Comparison of ENCODE assay signal across 8 mouse cellular contexts in genomic region chr7:119010854-119011529, GRCm38 (mm10). TPM values are rescaled to one million over a fixed set of nuclear protein-coding genes. Genes with fewer than 3 reads are reported as not detected.
A peak's percentile ranks its signal among the peaks of the same experiment; 100 is the strongest.
DNase-seq lines count a peak whose midpoint lies in the region; ATAC-seq and TF ChIP-seq lines count a peak whose summit lies in the region.

No protein-coding gene starts in this region.

- no peak overlapping the region for H3K4me3 ChIP-seq in intestine, embryonic 14.5 days (ENCODE audit: low read depth, low read length)
- no peak overlapping the region for H3K4me3 ChIP-seq in intestine, embryonic 16.5 days (ENCODE audit: low read length)
- H3K4me3 ChIP-seq in embryonic fibroblast, embryonic 13.5 days (ENCODE audit: insufficient read depth, low read length): no peak overlapping the region
- H3K4me3 ChIP-seq in hindbrain, embryonic 13.5 days: no peak overlapping the region
- no peak overlapping the region for H3K4me3 ChIP-seq in midbrain, embryonic 15.5 days

- 0 out of 2 replicates have a peak, but pooled peaks have one; percentile 11 for ATAC-seq in intestine, embryonic 14.5 days (replicated peaks; ENCODE audit: low FRiP score, low TSS enrichment, low read depth)
- no peak for ATAC-seq in intestine, embryonic 16.5 days
- ATAC-seq in hindbrain, embryonic 13.5 days (ENCODE audit: low FRiP score): peak; percentile 53
- ATAC-seq in midbrain, embryonic 15.5 days (replicated peaks): peak; percentile 75

- H3K9me3 ChIP-seq in intestine, embryonic 14.5 days (ENCODE audit: control insufficient read depth, low read length): no peaks in the 10 kb centered on the region
- no peaks in the 10 kb centered on the region for H3K9me3 ChIP-seq in intestine, embryonic 16.5 days (ENCODE audit: control insufficient read depth, low read length)
- H3K9me3 ChIP-seq in hindbrain, embryonic 13.5 days: no peaks in the 10 kb centered on the region
- no peaks in the 10 kb centered on the region for H3K9me3 ChIP-seq in midbrain, embryonic 15.5 days

- no peaks in the 10 kb centered on the region for H3K27me3 ChIP-seq in intestine, embryonic 14.5 days (replicated peaks; ENCODE audit: control insufficient read depth, insufficient read depth, low read length)
- no peaks in the 10 kb centered on the region for H3K27me3 ChIP-seq in intestine, embryonic 16.5 days (replicated peaks; ENCODE audit: control insufficient read depth, insufficient read depth, low read length)
- 0 out of 2 replicates have a peak, but pooled peaks cover under 1% of the 10 kb centered on the region for H3K27me3 ChIP-seq in hindbrain, embryonic 13.5 days
- no peaks in the 10 kb centered on the region for H3K27me3 ChIP-seq in midbrain, embryonic 15.5 days (replicated peaks)

- H3K4me1 ChIP-seq in intestine, embryonic 14.5 days (replicated peaks; ENCODE audit: control insufficient read depth, insufficient read depth, low read length): no peaks in the 10 kb centered on the region
- H3K4me1 ChIP-seq in intestine, embryonic 16.5 days (ENCODE audit: control insufficient read depth, insufficient read depth, low read length): no peaks in the 10 kb centered on the region
- no peaks in the 10 kb centered on the region for H3K4me1 ChIP-seq in embryonic fibroblast, embryonic 13.5 days (ENCODE audit: control insufficient read depth, insufficient read depth, low read length)
- no peaks in the 10 kb centered on the region for H3K4me1 ChIP-seq in hindbrain, embryonic 13.5 days (replicated peaks)
- no peaks in the 10 kb centered on the region for H3K4me1 ChIP-seq in midbrain, embryonic 15.5 days

- H3K36me3 ChIP-seq in intestine, embryonic 14.5 days (ENCODE audit: control insufficient read depth, insufficient read depth, low read length): no peaks in the 10 kb centered on the region
- no peaks in the 10 kb centered on the region for H3K36me3 ChIP-seq in intestine, embryonic 16.5 days (ENCODE audit: control insufficient read depth, insufficient read depth, low read length)
- no peaks in the 10 kb centered on the region for H3K36me3 ChIP-seq in hindbrain, embryonic 13.5 days
- no peaks in the 10 kb centered on the region for H3K36me3 ChIP-seq in midbrain, embryonic 15.5 days (replicated peaks)

- peak; percentile 89 for DNase-seq in intestine, embryonic 14.5 days (ENCODE audit: low spot score)
- DNase-seq in adrenal gland, postnatal 36 days: peak; percentile 74 to 79
- DNase-seq in layer of hippocampus, postnatal 36 days: peak; percentile 78 to 80
- DNase-seq in testis, postnatal 14 days (ENCODE audit: low spot score): peak; percentile 29

- TF ChIP-seq CTCF in embryonic fibroblast, embryonic 13.5 days (IDR thresholded peaks at IDR 0.05; ENCODE audit: borderline replicate concordance, insufficient read depth, low read length): 0 out of 2 replicates have a peak, but pooled peaks have one; percentile 28

- no peak overlapping the region for H3K27ac ChIP-seq in intestine, embryonic 14.5 days (ENCODE audit: low read depth)
- H3K27ac ChIP-seq in intestine, embryonic 16.5 days (ENCODE audit: low read length): no peak overlapping the region
- no peak overlapping the region for H3K27ac ChIP-seq in embryonic fibroblast, embryonic 13.5 days (ENCODE audit: insufficient read depth, low read length)
- H3K27ac ChIP-seq in hindbrain, embryonic 13.5 days: no peak overlapping the region
- H3K27ac ChIP-seq in midbrain, embryonic 15.5 days: no peak overlapping the region

- TF ChIP-seq POLR2A in embryonic fibroblast, embryonic 13.5 days (IDR thresholded peaks at IDR 0.05; ENCODE audit: low read depth, low read length): no peak

- 18% methylated on average over 5 of the region's 5 CpGs for WGBS in intestine, embryonic 14.5 days
- 19% methylated on average over 5 of the region's 5 CpGs for WGBS in intestine, embryonic 16.5 days
- WGBS in hindbrain, embryonic 13.5 days: 25% methylated on average over 5 of the region's 5 CpGs
- WGBS in midbrain, embryonic 15.5 days: 18% methylated on average over 5 of the region's 5 CpGs

- no peak overlapping the region for H3K4me2 ChIP-seq in intestine, embryonic 14.5 days (ENCODE audit: low read length)
- no peak overlapping the region for H3K4me2 ChIP-seq in intestine, embryonic 16.5 days (ENCODE audit: low read depth, low read length)
- H3K4me2 ChIP-seq in hindbrain, embryonic 13.5 days: no peak overlapping the region
- no peak overlapping the region for H3K4me2 ChIP-seq in midbrain, embryonic 15.5 days

- H3K9ac ChIP-seq in intestine, embryonic 14.5 days (ENCODE audit: low read length): no peak overlapping the region
- no peak overlapping the region for H3K9ac ChIP-seq in intestine, embryonic 16.5 days (ENCODE audit: low read depth, low read length)
- no peak overlapping the region for H3K9ac ChIP-seq in hindbrain, embryonic 13.5 days
- H3K9ac ChIP-seq in midbrain, embryonic 15.5 days: no peak overlapping the region

RNA-seq across cellular contexts. Expression of gene Gprc5b, which starts 16.0 kb away (rescaled TPM):
- polyA plus RNA-seq in intestine, embryonic 14.5 days (2014; fragmentation: Nextera tagmentation; extraction: Ambion mirVana): 6.0 and 7.9 TPM in 2 replicates
- 2.6 and 2.8 TPM in 2 replicates for polyA plus RNA-seq in intestine, embryonic 16.5 days (2015; fragmentation: Nextera tagmentation; extraction: Ambion mirVana)
- total RNA-seq in adrenal gland, postnatal 36 days (2021): 100 to 1,000 TPM; 111 to 184 TPM
- 9.7 and 10.9 TPM in 2 replicates for polyA plus RNA-seq in embryonic fibroblast, embryonic 13.5 days (2011; ENCODE audit: insufficient read length, low read depth, missing spikeins)
- 7.9 and 8.1 TPM in 2 replicates for polyA plus RNA-seq in hindbrain, embryonic 13.5 days (2015; fragmentation: Nextera tagmentation; extraction: Ambion mirVana)
- 100 to 1,000 TPM; 122 to 123 TPM for total RNA-seq in layer of hippocampus, postnatal 36 days (2021)
- 6.1 TPM in 2 replicates for polyA plus RNA-seq in midbrain, embryonic 15.5 days (2015; fragmentation: Nextera tagmentation; extraction: Ambion mirVana)

Comparison
In these comparisons a context has a peak if more than half of its experiments do, and no peak if none do; other contexts are left out.
1. DNase-seq: peak in every context shown above with its lines; median percentile 89 in intestine, embryonic 14.5 days; 79 in layer of hippocampus, postnatal 36 days; 76 in adrenal gland, postnatal 36 days; 29 in testis, postnatal 14 days.